14 mouse cellular contexts compared by ENCODE assay signal in the genomic region with DNA sequence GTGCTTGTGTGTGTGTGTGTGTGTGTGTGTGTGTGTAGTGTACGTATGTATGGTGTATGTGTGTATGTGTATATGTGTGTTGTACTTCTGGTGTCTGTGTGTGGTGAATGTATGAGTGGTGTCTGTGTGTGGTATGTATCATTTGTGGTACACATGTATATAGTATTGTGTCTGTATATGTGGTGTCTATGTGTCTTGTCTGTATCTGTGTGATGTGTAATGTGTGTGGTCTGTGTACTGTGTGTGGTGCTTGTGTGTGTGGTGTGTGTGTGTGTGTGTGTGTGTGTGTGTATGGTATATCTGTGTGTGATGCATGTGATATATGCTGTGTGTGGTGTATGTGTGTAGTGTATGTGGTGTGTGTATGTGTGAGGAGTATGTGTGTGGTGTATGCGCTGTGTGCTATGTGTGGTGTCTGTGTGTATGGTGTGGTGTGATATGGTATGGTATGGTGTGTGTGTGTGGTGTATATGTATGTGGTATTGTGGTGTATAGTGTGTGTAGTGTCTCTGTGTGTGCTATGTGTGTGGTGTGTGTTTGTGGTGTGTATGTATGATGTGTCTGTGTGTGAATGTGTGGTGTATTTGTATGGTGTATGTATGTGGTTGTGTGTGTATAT. TPM values are rescaled to one million over a fixed set of nuclear protein-coding genes. Genes with fewer than 3 reads are reported as not detected.
DNase-seq lines count a peak whose midpoint lies in the region; ATAC-seq and TF ChIP-seq lines count a peak whose summit lies in the region.
"Had no signal": no experiment of that assay in that cellular context is flagged by ENCODE, and none has a peak within 500 bp of the region (broad histone marks: within the 10 kb centered on the region; RNA-seq: fewer than 3 reads in every experiment).

No protein-coding gene starts in this region.

- H3K79me2 ChIP-seq in MEL (ENCODE audit: control insufficient read depth, insufficient read depth, low read length, poor library complexity) = no peaks in the 10 kb centered on the region

- TF ChIP-seq CTCF in hindbrain, postnatal 0 days (IDR thresholded peaks at IDR 0.05; ENCODE audit: low read depth) = no peak
- TF ChIP-seq CTCF in MEL (IDR thresholded peaks at IDR 0.05 in 2 of 3, conservative IDR thresholded peaks at IDR 0.05 in 1 of 3; ENCODE audit: control insufficient read depth in 1 of 3, insufficient read depth in 1 of 3, low read depth in 2 of 3, low read length in 3 of 3, poor library complexity in 1 of 3, severe bottlenecking in 1 of 3) = no peak

- H3K4me1 ChIP-seq in hindbrain, postnatal 0 days (ENCODE audit: insufficient read depth, low read length) = no peaks in the 10 kb centered on the region
- no peaks in the 10 kb centered on the region for H3K4me1 ChIP-seq in hindbrain, embryonic 10.5 days (replicated peaks)
- H3K4me1 ChIP-seq in MEL (ENCODE audit: control insufficient read depth in 1 of 2, insufficient read depth in 2 of 2, low read length in 2 of 2) = no peaks in the 10 kb centered on the region
- H3K4me1 ChIP-seq in liver, embryonic 13.5 days (replicated peaks) = 0 out of 2 replicates have a peak, but pooled peaks cover 2% of the 10 kb centered on the region
- H3K4me1 ChIP-seq: heart, embryonic 10.5 days had no signal

- no peak overlapping the region for H3K4me3 ChIP-seq in hindbrain, postnatal 0 days (ENCODE audit: low read length)
- no peak overlapping the region for H3K4me3 ChIP-seq in hindbrain, embryonic 10.5 days
- H3K4me3 ChIP-seq in MEL (ENCODE audit: control insufficient read depth in 1 of 2, insufficient read depth in 1 of 2, low read depth in 2 of 2, low read length in 2 of 2) = no peak overlapping the region
- H3K4me3 ChIP-seq in liver, embryonic 13.5 days (replicated peaks) = no peak overlapping the region
- H3K4me3 ChIP-seq: gastrocnemius, adult 2 months; heart, embryonic 10.5 days had no signal

- H3K9ac ChIP-seq in hindbrain, postnatal 0 days (replicated peaks; ENCODE audit: low read length) = no peak overlapping the region
- H3K9ac ChIP-seq in MEL (ENCODE audit: control insufficient read depth, low read depth, low read length, poor library complexity, severe bottlenecking) = no peak overlapping the region
- no peak overlapping the region for H3K9ac ChIP-seq in liver, embryonic 13.5 days

- TF ChIP-seq RAD21 in MEL (IDR thresholded peaks at IDR 0.05; ENCODE audit: low read depth, low read length) = no peak

- DNase-seq in cerebellum, adult 11 months = no peak
- no peak for DNase-seq in hindbrain, postnatal 0 days (ENCODE audit: low spot score)
- no peak for DNase-seq in hindbrain, embryonic 10.5 days (ENCODE audit: low spot score)
- DNase-seq in MEL (ENCODE audit: low read depth, low spot score) = no peak
- DNase-seq in liver, embryonic 13.5 days = no peak
- no peak for DNase-seq in layer of hippocampus, adult 9-10 months (ENCODE audit: low spot score)
- DNase-seq in layer of hippocampus, adult 9-11 months = no peak
- DNase-seq: cerebellum, adult 8-10 months; gastrocnemius, adult 2 months; kidney, adult 11 months; thymus, postnatal 25 days had no signal

- no peaks in the 10 kb centered on the region for H3K27me3 ChIP-seq in hindbrain, postnatal 0 days (ENCODE audit: insufficient read depth, low read length)
- H3K27me3 ChIP-seq in hindbrain, embryonic 10.5 days (ENCODE audit: insufficient read depth, poor library complexity, severe bottlenecking) = no peaks in the 10 kb centered on the region
- no peaks in the 10 kb centered on the region for H3K27me3 ChIP-seq in MEL (ENCODE audit: control insufficient read depth in 1 of 2, insufficient read depth in 2 of 2, low read length in 2 of 2)
- H3K27me3 ChIP-seq in liver, embryonic 13.5 days = no peaks in the 10 kb centered on the region

- no peak for TF ChIP-seq POLR2A in MEL (IDR thresholded peaks at IDR 0.05; ENCODE audit: control insufficient read depth in 1 of 2, insufficient read depth in 1 of 2, low read depth in 1 of 2, low read length in 2 of 2, poor library complexity in 1 of 2)

- no peak overlapping the region for H3K4me2 ChIP-seq in hindbrain, postnatal 0 days (ENCODE audit: low read depth, low read length)
- H3K4me2 ChIP-seq in liver, embryonic 13.5 days = no peak overlapping the region

- ATAC-seq in cerebellum, adult (ENCODE audit: insufficient number of reproducible peaks, low FRiP score, low TSS enrichment) = peak; percentile 20; the same call in 1 of the 2 replicates
- peak; percentile 27; the same call in 1 of the 2 replicates for ATAC-seq in hindbrain, postnatal 0 days
- ATAC-seq in liver, embryonic 13.5 days (ENCODE audit: low read depth) = peak; percentile 47; the same call in 1 of the 2 replicates

- H3K36me3 ChIP-seq in hindbrain, postnatal 0 days (ENCODE audit: insufficient read depth, low read length) = no peaks in the 10 kb centered on the region
- H3K36me3 ChIP-seq in hindbrain, embryonic 10.5 days = no peaks in the 10 kb centered on the region
- H3K36me3 ChIP-seq in MEL (ENCODE audit: control insufficient read depth in 1 of 2, insufficient read depth in 2 of 2, low read length in 2 of 2) = no peaks in the 10 kb centered on the region
- H3K36me3 ChIP-seq in liver, embryonic 13.5 days = no peaks in the 10 kb centered on the region
- H3K36me3 ChIP-seq: heart, embryonic 10.5 days had no signal

- H3K27ac ChIP-seq in hindbrain, postnatal 0 days = no peak overlapping the region
- no peak overlapping the region for H3K27ac ChIP-seq in hindbrain, embryonic 10.5 days
- no peak overlapping the region for H3K27ac ChIP-seq in MEL (ENCODE audit: control insufficient read depth, low read depth, low read length)
- no peak overlapping the region for H3K27ac ChIP-seq in liver, embryonic 13.5 days
- H3K27ac ChIP-seq: gastrocnemius, adult 2 months; heart, embryonic 10.5 days had no signal

- 90% methylated on average over 2 of the region's 2 CpGs for WGBS in hindbrain, postnatal 0 days
- 88% methylated on average over 2 of the region's 2 CpGs for WGBS in hindbrain, embryonic 10.5 days
- 66% methylated on average over 2 of the region's 2 CpGs for WGBS in liver, embryonic 13.5 days (ENCODE audit: insufficient replicate concordance)

- TF ChIP-seq EP300 in MEL (IDR thresholded peaks at IDR 0.05; ENCODE audit: low read depth in 1 of 2, low read length in 2 of 2) = no peak

- no peaks in the 10 kb centered on the region for H3K9me3 ChIP-seq in hindbrain, postnatal 0 days (ENCODE audit: low read length)
- H3K9me3 ChIP-seq in hindbrain, embryonic 10.5 days = no peaks in the 10 kb centered on the region
- H3K9me3 ChIP-seq in MEL (replicated peaks; ENCODE audit: insufficient read depth, low read length) = no peaks in the 10 kb centered on the region
- H3K9me3 ChIP-seq in liver, embryonic 13.5 days (replicated peaks) = no peaks in the 10 kb centered on the region
- H3K9me3 ChIP-seq: heart, embryonic 10.5 days had no signal

TF ChIP-seq in MEL, 35 proteins besides CTCF, POLR2A, EP300 and RAD21:
- TF ChIP-seq POLR2AphosphoS5 (IDR thresholded peaks at IDR 0.05; ENCODE audit: borderline replicate concordance, low read depth, low read length) (peak; percentile 87; the same call in 1 of the 2 replicates), GATA1 (IDR thresholded peaks at IDR 0.05; ENCODE audit: low read depth, low read length) (no peak)

RNA-seq across cellular contexts. Expression of gene Gpr88, which starts 13.8 kb away (rescaled TPM):
- total RNA-seq in hindbrain, postnatal 0 days (2014; rRNA removed) = 11.4 and 22.9 TPM in 2 replicates
- 4.6 and 5.9 TPM in 2 replicates for polyA plus RNA-seq in hindbrain, postnatal 0 days (2015; fragmentation: Nextera tagmentation; extraction: Ambion mirVana)
- polyA plus RNA-seq in hindbrain, embryonic 10.5 days (2016; fragmentation: Nextera tagmentation; extraction: Ambion mirVana) = 0.49 and 0.77 TPM in 2 replicates
- total RNA-seq in MEL (2012; rRNA removed) = not detected in 2 replicates
- not detected for polyA plus RNA-seq in MEL (2012; ENCODE audit: insufficient read depth in 1 of 2, insufficient read length in 2 of 2, low read depth in 1 of 2, low replicate concordance in 2 of 2, missing spikeins in 1 of 2)
- polyA plus RNA-seq in liver, embryonic 13.5 days (2015; fragmentation: Nextera tagmentation; extraction: Ambion mirVana) = 0.06 and 0.30 TPM in 2 replicates
- total RNA-seq: gastrocnemius, adult 2 months; liver, adult 2 months had no signal
- polyA plus RNA-seq: liver, adult 2 months had no signal
